Comparison of ENCODE assay signal across 8 mouse cellular contexts in genomic region chr8:69899876-69900275, GRCm38 (mm10). TPM values are rescaled to one million over a fixed set of nuclear protein-coding genes. Genes with fewer than 3 reads are reported as not detected.
DNase-seq lines count a peak whose midpoint lies in the region; ATAC-seq lines count a peak whose summit lies in the region.

No protein-coding gene starts in this region.

- H3K4me2 ChIP-seq in heart, embryonic 16.5 days (ENCODE audit: low read depth, low read length), result peak overlapping the region; percentile 84
- H3K4me2 ChIP-seq in midbrain, embryonic 13.5 days (replicated peaks), result peak overlapping the region; percentile 98
- H3K4me2 ChIP-seq in midbrain, embryonic 11.5 days, result no peak overlapping the region
- peak overlapping the region; percentile 79 for H3K4me2 ChIP-seq in hindbrain, embryonic 15.5 days
- H3K4me2 ChIP-seq in liver, embryonic 16.5 days (ENCODE audit: low read depth, low read length), result peak overlapping the region; percentile 100

- peaks cover 46% of the 10 kb centered on the region for H3K4me1 ChIP-seq in heart, embryonic 16.5 days (ENCODE audit: control insufficient read depth, insufficient read depth, low read length)
- peaks cover 73% of the 10 kb centered on the region for H3K4me1 ChIP-seq in midbrain, embryonic 13.5 days (replicated peaks)
- peaks cover 22% of the 10 kb centered on the region for H3K4me1 ChIP-seq in midbrain, embryonic 11.5 days (ENCODE audit: control insufficient read depth, insufficient read depth, low read length)
- peaks cover 65% of the 10 kb centered on the region for H3K4me1 ChIP-seq in hindbrain, embryonic 15.5 days (replicated peaks)
- H3K4me1 ChIP-seq in liver, embryonic 16.5 days (ENCODE audit: control insufficient read depth, low read depth, low read length), result peaks cover 54% of the 10 kb centered on the region

- no peaks in the 10 kb centered on the region for H3K27me3 ChIP-seq in heart, embryonic 16.5 days (ENCODE audit: control insufficient read depth, insufficient read depth, low read length)
- no peaks in the 10 kb centered on the region for H3K27me3 ChIP-seq in midbrain, embryonic 13.5 days
- no peaks in the 10 kb centered on the region for H3K27me3 ChIP-seq in midbrain, embryonic 11.5 days (ENCODE audit: control insufficient read depth, insufficient read depth, low read length)
- no peaks in the 10 kb centered on the region for H3K27me3 ChIP-seq in hindbrain, embryonic 15.5 days
- H3K27me3 ChIP-seq in liver, embryonic 16.5 days (ENCODE audit: control insufficient read depth, insufficient read depth, low read depth, low read length), result no peaks in the 10 kb centered on the region

- H3K9me3 ChIP-seq in heart, embryonic 16.5 days (replicated peaks; ENCODE audit: control insufficient read depth, low read length), result no peaks in the 10 kb centered on the region
- no peaks in the 10 kb centered on the region for H3K9me3 ChIP-seq in midbrain, embryonic 13.5 days
- no peaks in the 10 kb centered on the region for H3K9me3 ChIP-seq in midbrain, embryonic 11.5 days (ENCODE audit: control insufficient read depth, low read length)
- H3K9me3 ChIP-seq in hindbrain, embryonic 15.5 days, result no peaks in the 10 kb centered on the region
- no peaks in the 10 kb centered on the region for H3K9me3 ChIP-seq in liver, embryonic 16.5 days (replicated peaks; ENCODE audit: control insufficient read depth, low read length)

- H3K36me3 ChIP-seq in heart, embryonic 16.5 days (ENCODE audit: control insufficient read depth, insufficient read depth), result no peaks in the 10 kb centered on the region; the same call in 1 of the 2 replicates
- 0 out of 2 replicates have a peak, but pooled peaks cover 4% of the 10 kb centered on the region for H3K36me3 ChIP-seq in midbrain, embryonic 13.5 days
- no peaks in the 10 kb centered on the region for H3K36me3 ChIP-seq in midbrain, embryonic 11.5 days (ENCODE audit: control insufficient read depth, insufficient read depth, low read length)
- H3K36me3 ChIP-seq in hindbrain, embryonic 15.5 days, result no peaks in the 10 kb centered on the region
- H3K36me3 ChIP-seq in liver, embryonic 16.5 days (ENCODE audit: control insufficient read depth, insufficient read depth), result no peaks in the 10 kb centered on the region; the same call in 1 of the 2 replicates

- ATAC-seq in heart, embryonic 16.5 days (replicated peaks; ENCODE audit: extremely low read depth, insufficient read depth, low FRiP score), result no peak
- no peak for ATAC-seq in midbrain, embryonic 13.5 days
- no peak for ATAC-seq in midbrain, embryonic 11.5 days (ENCODE audit: low FRiP score)
- ATAC-seq in hindbrain, embryonic 15.5 days (ENCODE audit: low FRiP score, low read depth), result no peak
- ATAC-seq in liver, embryonic 16.5 days (ENCODE audit: low read depth), result no peak

- H3K4me3 ChIP-seq in heart, embryonic 16.5 days (ENCODE audit: low read length), result no peak overlapping the region
- 0 out of 2 replicates have a peak overlapping the region, but pooled peaks have one; percentile 76 for H3K4me3 ChIP-seq in midbrain, embryonic 13.5 days (replicated peaks)
- H3K4me3 ChIP-seq in midbrain, embryonic 11.5 days (ENCODE audit: low read depth, low read length), result no peak overlapping the region
- peak overlapping the region; percentile 86; the same call in 1 of the 2 replicates for H3K4me3 ChIP-seq in hindbrain, embryonic 15.5 days
- no peak overlapping the region for H3K4me3 ChIP-seq in liver, embryonic 16.5 days (ENCODE audit: low read depth, low read length)

- intact Hi-C loops in heart, postnatal 14 days (cut with DNase I), result loop anchor here (10.0 kb wide), 1 partner anchor 275 kb away; the partner anchor contains the start of gene Zfp868

- DNase-seq in heart, postnatal 14 days, result no peak
- no peak for DNase-seq in midbrain, embryonic 11.5 days (ENCODE audit: low spot score, missing footprints)
- no peak for DNase-seq in cerebellum, adult 11-12 months
- DNase-seq in thymus, postnatal 0 days (ENCODE audit: low spot score), result no peak

- no peak overlapping the region for H3K9ac ChIP-seq in heart, embryonic 16.5 days (ENCODE audit: low read length)
- 0 out of 2 replicates have a peak overlapping the region, but pooled peaks have one; percentile 15 for H3K9ac ChIP-seq in midbrain, embryonic 13.5 days (replicated peaks)
- no peak overlapping the region for H3K9ac ChIP-seq in midbrain, embryonic 11.5 days (ENCODE audit: low read length)
- H3K9ac ChIP-seq in hindbrain, embryonic 15.5 days, result no peak overlapping the region
- H3K9ac ChIP-seq in liver, embryonic 16.5 days (ENCODE audit: low read depth, low read length), result no peak overlapping the region

- no peak overlapping the region for H3K27ac ChIP-seq in heart, embryonic 16.5 days (ENCODE audit: low read length)
- H3K27ac ChIP-seq in midbrain, embryonic 13.5 days, result no peak overlapping the region
- H3K27ac ChIP-seq in midbrain, embryonic 11.5 days (ENCODE audit: low read depth, low read length), result no peak overlapping the region
- no peak overlapping the region for H3K27ac ChIP-seq in hindbrain, embryonic 15.5 days (replicated peaks)
- H3K27ac ChIP-seq in liver, embryonic 16.5 days (ENCODE audit: low read length), result no peak overlapping the region

- WGBS in heart, embryonic 16.5 days, result 79% methylated on average over 2 of the region's 2 CpGs
- WGBS in midbrain, embryonic 13.5 days, result 96% methylated on average over 2 of the region's 2 CpGs
- WGBS in midbrain, embryonic 11.5 days, result 91% methylated on average over 2 of the region's 2 CpGs
- 98% methylated on average over 2 of the region's 2 CpGs for WGBS in hindbrain, embryonic 15.5 days
- 75% methylated on average over 2 of the region's 2 CpGs for WGBS in liver, embryonic 16.5 days (ENCODE audit: insufficient replicate concordance)

RNA-seq across cellular contexts. Expression of gene Tssk6, which starts 2.1 kb away (rescaled TPM):
- polyA plus RNA-seq in heart, embryonic 16.5 days (2015; fragmentation: Nextera tagmentation; extraction: Ambion mirVana), result 1.1 and 2.0 TPM in 2 replicates
- not detected for total RNA-seq in heart, postnatal 14 days (2021)
- 3.7 and 4.1 TPM in 2 replicates for polyA plus RNA-seq in midbrain, embryonic 13.5 days (2015; fragmentation: Nextera tagmentation; extraction: Ambion mirVana)
- 3.4 and 4.0 TPM in 2 replicates for polyA plus RNA-seq in midbrain, embryonic 11.5 days (2014; fragmentation: Nextera tagmentation; extraction: Ambion mirVana)
- polyA plus RNA-seq in hindbrain, embryonic 15.5 days (2015; fragmentation: Nextera tagmentation; extraction: Ambion mirVana), result 3.5 and 4.3 TPM in 2 replicates
- polyA plus RNA-seq in liver, embryonic 16.5 days (2015; fragmentation: Nextera tagmentation; extraction: Ambion mirVana), result 1.1 and 1.6 TPM in 2 replicates
- polyA plus RNA-seq in thymus, postnatal 0 days (2015; fragmentation: Nextera tagmentation; extraction: Ambion mirVana), result 5.0 and 5.1 TPM in 2 replicates

RNA-seq across cellular contexts. Expression of gene Ndufa13, which starts 2.5 kb away (rescaled TPM):
- polyA plus RNA-seq in heart, embryonic 16.5 days (2015; fragmentation: Nextera tagmentation; extraction: Ambion mirVana), result 372 and 379 TPM in 2 replicates
- 100 to 1,000 TPM; 404 to 405 TPM for total RNA-seq in heart, postnatal 14 days (2021)
- 174 and 181 TPM in 2 replicates for polyA plus RNA-seq in midbrain, embryonic 13.5 days (2015; fragmentation: Nextera tagmentation; extraction: Ambion mirVana)
- 167 and 172 TPM in 2 replicates for polyA plus RNA-seq in midbrain, embryonic 11.5 days (2014; fragmentation: Nextera tagmentation; extraction: Ambion mirVana)
- 196 and 197 TPM in 2 replicates for polyA plus RNA-seq in hindbrain, embryonic 15.5 days (2015; fragmentation: Nextera tagmentation; extraction: Ambion mirVana)
- polyA plus RNA-seq in liver, embryonic 16.5 days (2015; fragmentation: Nextera tagmentation; extraction: Ambion mirVana), result 103 and 104 TPM in 2 replicates
- polyA plus RNA-seq in thymus, postnatal 0 days (2015; fragmentation: Nextera tagmentation; extraction: Ambion mirVana), result 228 and 241 TPM in 2 replicates

RNA-seq across cellular contexts. Expression of gene Yjefn3, which starts 2.6 kb away (rescaled TPM):
- 8.2 and 8.7 TPM in 2 replicates for polyA plus RNA-seq in heart, embryonic 16.5 days (2015; fragmentation: Nextera tagmentation; extraction: Ambion mirVana)
- total RNA-seq in heart, postnatal 14 days (2021), result 10 to 100 TPM; 10.4 to 10.7 TPM
- 9.1 and 10.8 TPM in 2 replicates for polyA plus RNA-seq in midbrain, embryonic 13.5 days (2015; fragmentation: Nextera tagmentation; extraction: Ambion mirVana)
- 3.2 and 3.6 TPM in 2 replicates for polyA plus RNA-seq in midbrain, embryonic 11.5 days (2014; fragmentation: Nextera tagmentation; extraction: Ambion mirVana)
- polyA plus RNA-seq in hindbrain, embryonic 15.5 days (2015; fragmentation: Nextera tagmentation; extraction: Ambion mirVana), result 10.1 and 13.8 TPM in 2 replicates
- polyA plus RNA-seq in liver, embryonic 16.5 days (2015; fragmentation: Nextera tagmentation; extraction: Ambion mirVana), result 0.63 and 0.77 TPM in 2 replicates
- 3.7 and 4.0 TPM in 2 replicates for polyA plus RNA-seq in thymus, postnatal 0 days (2015; fragmentation: Nextera tagmentation; extraction: Ambion mirVana)

RNA-seq across cellular contexts. Expression of gene Cilp2, which starts 12.4 kb away (rescaled TPM):
- polyA plus RNA-seq in heart, embryonic 16.5 days (2015; fragmentation: Nextera tagmentation; extraction: Ambion mirVana), result 0.29 and 0.47 TPM in 2 replicates
- total RNA-seq in heart, postnatal 14 days (2021), result 1 to 10 TPM; 1.7 TPM
- 2.1 TPM in 2 replicates for polyA plus RNA-seq in midbrain, embryonic 13.5 days (2015; fragmentation: Nextera tagmentation; extraction: Ambion mirVana)
- polyA plus RNA-seq in midbrain, embryonic 11.5 days (2014; fragmentation: Nextera tagmentation; extraction: Ambion mirVana), result 0.31 and 0.40 TPM in 2 replicates
- 6.7 and 6.9 TPM in 2 replicates for polyA plus RNA-seq in hindbrain, embryonic 15.5 days (2015; fragmentation: Nextera tagmentation; extraction: Ambion mirVana)
- not detected in 2 replicates for polyA plus RNA-seq in liver, embryonic 16.5 days (2015; fragmentation: Nextera tagmentation; extraction: Ambion mirVana)
- polyA plus RNA-seq in thymus, postnatal 0 days (2015; fragmentation: Nextera tagmentation; extraction: Ambion mirVana), result 0.09 and 0.16 TPM in 2 replicates

Comparison
In these comparisons a context has a peak if more than half of its experiments do, and no peak if none do; other contexts are left out.
1. H3K4me3 ChIP-seq: peak in midbrain, embryonic 13.5 days (single experiment) and hindbrain, embryonic 15.5 days (single experiment); none in heart, embryonic 16.5 days (single experiment), midbrain, embryonic 11.5 days (single experiment) and liver, embryonic 16.5 days (single experiment).